Mouse (Mus musculus) myocyte (in vitro differentiated cells): ENCODE data around the gene Cacna2d4. TPM values are rescaled to one million over a fixed set of nuclear protein-coding genes. Genes with fewer than 3 reads are reported as not detected.

ENCODE experiments used
- H3K27me3 ChIP-seq: one replicate; pipeline ENCODE4 v1.6.1; 2011; ENCODE audit not compliant: control insufficient read depth, insufficient read depth, insufficient read length
- H3K36me3 ChIP-seq: one replicate; pipeline ENCODE4 v1.6.1; 2011; ENCODE audit not compliant: control insufficient read depth, insufficient read depth
- H3K4me2 ChIP-seq: one replicate; pipeline ENCODE4 v1.6.1; 2011; ENCODE audit warnings: low read depth, control low read depth
- H3K4me3 ChIP-seq: one replicate; pipeline ENCODE4 v1.5.1; 2011; ENCODE audit warnings: mild to moderate bottlenecking, control low read depth, moderate library complexity
- H3K79me2 ChIP-seq: one replicate; pipeline ENCODE4 v1.6.1; 2011; ENCODE audit not compliant: control insufficient read depth, insufficient read depth
- H3ac ChIP-seq: one replicate; pipeline ENCODE4 v1.6.1; 2011; ENCODE audit not compliant: control insufficient read depth, insufficient read length
- CEBPB ChIP-seq: IDR thresholded peaks from 2 replicates; pipeline ENCODE4 v1.6.1; 2011; ENCODE audit warnings: mild to moderate bottlenecking, moderate library complexity; ENCODE audit not compliant: poor library complexity, insufficient read depth, severe bottlenecking
- E2F4 ChIP-seq: IDR thresholded peaks from one replicate; pipeline ENCODE4 v1.6.1; 2011; ENCODE audit warnings: mild to moderate bottlenecking, control low read depth, moderate library complexity; ENCODE audit not compliant: insufficient read depth
- MAX ChIP-seq: IDR thresholded peaks from one replicate; pipeline ENCODE4 v1.6.1; 2011; ENCODE audit warnings: low read depth, mild to moderate bottlenecking, control low read depth
- MYOD1 ChIP-seq, 3 experiments: IDR thresholded peaks; one replicate each; pipeline ENCODE4 v1.6.1; 2011; ENCODE audit warnings: control low read depth in 2 of 3, low read depth in 2 of 3, mild to moderate bottlenecking in 2 of 3, moderate library complexity in 1 of 3; ENCODE audit not compliant: insufficient read length in 2 of 3, control insufficient read depth in 1 of 3
- MYOG ChIP-seq, 3 experiments: IDR thresholded peaks; one replicate each; pipeline ENCODE4 v1.6.1; 2011; ENCODE audit warnings: control low read depth in 2 of 3, low read depth in 2 of 3, mild to moderate bottlenecking in 2 of 3; ENCODE audit not compliant: insufficient read length in 2 of 3, control insufficient read depth in 1 of 3, insufficient read depth in 1 of 3
- POLR2A ChIP-seq: IDR thresholded peaks from one replicate; pipeline ENCODE4 v1.6.1; 2011; ENCODE audit warnings: low read depth, mild to moderate bottlenecking, control low read depth, moderate library complexity; ENCODE audit not compliant: insufficient read length
- POLR2AphosphoS2 ChIP-seq: IDR thresholded peaks from one replicate; pipeline ENCODE4 v1.6.1; 2011; ENCODE audit warnings: low read depth, control low read depth; ENCODE audit not compliant: insufficient read length
- REST ChIP-seq: IDR thresholded peaks from one replicate; pipeline ENCODE4 v1.6.1; 2011; ENCODE audit warnings: mild to moderate bottlenecking, control low read depth, moderate library complexity; ENCODE audit not compliant: insufficient read depth, insufficient read length
- SRF ChIP-seq: IDR thresholded peaks from one replicate; pipeline ENCODE4 v1.6.1; 2011; ENCODE audit warnings: low read depth; ENCODE audit not compliant: control insufficient read depth, insufficient read length
- TCF12 ChIP-seq: IDR thresholded peaks from one replicate; pipeline ENCODE4 v1.6.1; 2011; ENCODE audit warnings: mild to moderate bottlenecking, control low read depth; ENCODE audit not compliant: poor library complexity, insufficient read depth, severe bottlenecking
- TCF3 ChIP-seq: IDR thresholded peaks from one replicate; pipeline ENCODE4 v1.6.1; 2011; ENCODE audit warnings: low read depth, control low read depth; ENCODE audit not compliant: insufficient read length
- USF1 ChIP-seq: IDR thresholded peaks from one replicate; pipeline ENCODE4 v1.6.1; 2011; ENCODE audit warnings: low read depth, mild to moderate bottlenecking, control low read depth, moderate library complexity
- polyA plus RNA-seq: library from polyadenylated mRNA; unstranded; fragments of >200 nt; fragmentation: generic; extraction: Trizol; gene quantifications from one replicate; pipeline ENCODE4 v1.2.1, GENCODE M21; 2012; ENCODE audit warnings: missing spikeins

Cacna2d4 gene
- polyA plus RNA-seq, 1 experiment, result not detected

DNA sequence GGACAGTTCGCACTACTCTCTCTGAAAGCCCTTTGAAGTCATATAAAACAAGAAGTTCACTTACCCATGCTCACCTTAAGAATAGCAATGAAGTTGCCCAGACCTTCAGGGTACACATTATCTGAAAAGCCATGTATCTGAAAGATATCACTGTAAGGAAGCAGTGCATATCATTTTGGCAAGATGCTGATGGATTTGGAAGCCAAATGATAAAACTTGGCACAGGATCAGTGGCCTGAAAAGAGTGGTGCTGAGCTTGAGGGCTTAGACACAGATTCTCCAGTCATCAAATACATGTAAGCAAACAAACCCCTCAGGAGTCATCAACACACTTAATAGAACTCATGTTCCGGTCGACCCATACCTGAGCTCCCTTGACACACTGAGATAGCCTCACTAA lies 164.3 kb downstream of the Cacna2d4 start:
- TF ChIP-seq E2F4 (no peak), USF1 (no peak), CEBPB (no peak), MYOD1 (IDR thresholded peaks at IDR 0.05; ENCODE audit: control insufficient read depth in 1 of 3, insufficient read length in 2 of 3, low read depth in 2 of 3) (no peak), SRF (no peak), POLR2A (no peak), REST (no peak), MAX (no peak), TCF12 (no peak), MYOG (IDR thresholded peaks at IDR 0.05; ENCODE audit: control insufficient read depth in 1 of 3, insufficient read depth in 1 of 3, insufficient read length in 2 of 3, low read depth in 2 of 3) (no peak), POLR2AphosphoS2 (no peak), TCF3 (no peak)
- no peaks in the 10 kb centered on the region for H3K27me3 ChIP-seq
- H3ac ChIP-seq, result no peak overlapping the region
- no peak overlapping the region for H3K4me3 ChIP-seq
- no peak overlapping the region for H3K4me2 ChIP-seq
- H3K36me3 ChIP-seq, result no peaks in the 10 kb centered on the region
- no peaks in the 10 kb centered on the region for H3K79me2 ChIP-seq

DNA sequence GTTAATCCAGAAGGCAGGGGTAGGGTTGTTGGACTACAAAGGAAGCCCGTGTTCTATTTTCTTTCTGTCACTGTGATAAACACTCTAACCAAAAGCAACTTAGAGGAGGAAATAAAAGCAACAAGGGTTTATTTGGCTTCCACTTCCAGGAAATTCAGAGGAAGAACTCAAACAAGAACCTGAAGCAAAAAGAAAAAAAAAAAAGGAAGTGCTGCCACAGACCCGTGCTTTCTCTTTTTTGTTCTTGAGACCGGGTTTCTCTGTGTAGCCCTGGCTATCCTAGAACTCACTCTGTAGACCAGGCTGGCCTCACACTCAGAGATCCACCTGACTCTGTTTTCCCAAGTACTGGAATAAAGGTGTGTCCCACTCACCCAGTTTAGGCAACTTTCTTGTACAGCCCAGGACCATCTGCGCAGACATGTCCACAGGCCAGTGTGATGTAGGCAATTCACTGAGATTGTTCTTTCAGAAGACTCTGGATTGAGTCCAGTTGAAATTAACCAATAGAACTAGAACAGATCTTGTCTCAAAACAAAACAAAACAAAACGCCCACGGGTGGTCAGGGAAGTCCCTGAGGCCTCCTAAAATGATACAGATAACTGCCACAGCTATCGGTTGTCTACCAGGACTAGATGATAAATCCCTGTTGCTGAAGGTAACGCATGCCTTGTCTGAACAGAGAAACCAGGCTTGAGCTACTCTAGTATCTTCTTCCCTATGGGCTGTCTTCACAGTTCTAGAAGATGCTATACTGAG lies 165.4 kb downstream of the Cacna2d4 start:
- Histone ChIP-seq H3K27me3 (peaks cover 5% of the 10 kb centered on the region), H3K4me2 (no peak overlapping the region), H3K4me3 (no peak overlapping the region), H3K36me3 (no peaks in the 10 kb centered on the region), H3ac (no peak overlapping the region), H3K79me2 (no peaks in the 10 kb centered on the region)
- no peak for TF ChIP-seq USF1
- no peak for TF ChIP-seq REST
- TF ChIP-seq POLR2A, result no peak
- TF ChIP-seq E2F4, result no peak
- TF ChIP-seq POLR2AphosphoS2, result no peak
- no peak for TF ChIP-seq TCF12
- TF ChIP-seq CEBPB, result no peak
- no peak for TF ChIP-seq MYOD1 (IDR thresholded peaks at IDR 0.05; ENCODE audit: control insufficient read depth in 1 of 3, insufficient read length in 2 of 3, low read depth in 2 of 3)
- TF ChIP-seq SRF, result no peak
- TF ChIP-seq TCF3, result no peak
- no peak for TF ChIP-seq MAX
- TF ChIP-seq MYOG (IDR thresholded peaks at IDR 0.05; ENCODE audit: control insufficient read depth in 1 of 3, insufficient read depth in 1 of 3, insufficient read length in 2 of 3, low read depth in 2 of 3), result no peak

Other genes starting within 250 kb of the Cacna2d4 start
- 2.8 TPM for gene Dcp1b, start 61.3 kb upstream of the Cacna2d4 start, polyA plus RNA-seq
- not detected for gene Cacna1c, start 40.1 kb upstream of the Cacna2d4 start, polyA plus RNA-seq
- 0.06 TPM for gene Lrtm2, start 94.2 kb downstream of the Cacna2d4 start, polyA plus RNA-seq
- gene Adipor2, start 181.2 kb downstream of the Cacna2d4 start, polyA plus RNA-seq, result 47.9 TPM
- 13.1 TPM for gene Fbxl14, start 243.1 kb downstream of the Cacna2d4 start, polyA plus RNA-seq